Mouse (Mus musculus) intestine, embryonic 16.5 days (tissue): ENCODE data around the gene Tmem28. TPM values are rescaled to one million over a fixed set of nuclear protein-coding genes. Genes with fewer than 3 reads are reported as not detected.

Experiments
- ATAC-seq: fragments of 200-750 bp; cut with Nextera tagmentation; 2 replicates; pipeline ENCODE4 v1.8.0; 2017; ENCODE audit warnings: moderate TSS enrichment, moderate library complexity
- H3K27ac ChIP-seq: fragments of 300-500 bp; sonication (generic); 2 replicates; pipeline ENCODE4 v1.5.1; 2014; ENCODE audit warnings: mild to moderate bottlenecking, low read length
- H3K27me3 ChIP-seq: fragments of 300-500 bp; sonication (generic); replicated peaks from 2 replicates; pipeline ENCODE4 v1.6.1; 2014; ENCODE audit warnings: low read length, control low read depth, mixed read lengths; ENCODE audit not compliant: control insufficient read depth, insufficient read depth
- H3K36me3 ChIP-seq: fragments of 300-500 bp; sonication (generic); 2 replicates; pipeline ENCODE4 v1.6.1; 2014; ENCODE audit warnings: low read length, control low read depth; ENCODE audit not compliant: control insufficient read depth, insufficient read depth
- H3K4me1 ChIP-seq: fragments of 300-500 bp; sonication (generic); 2 replicates; pipeline ENCODE4 v1.6.1; 2014; ENCODE audit warnings: low read length, control low read depth, mixed read lengths; ENCODE audit not compliant: control insufficient read depth, insufficient read depth
- H3K4me2 ChIP-seq: fragments of 300-500 bp; sonication (generic); 2 replicates; pipeline ENCODE4 v1.6.1; 2014; ENCODE audit warnings: low read depth, low read length, control low read depth
- H3K4me3 ChIP-seq: fragments of 300-500 bp; sonication (generic); 2 replicates; pipeline ENCODE4 v1.5.1; 2014; ENCODE audit warnings: mild to moderate bottlenecking, low read length
- H3K9ac ChIP-seq: fragments of 300-500 bp; sonication (generic); 2 replicates; pipeline ENCODE4 v1.6.1; 2014; ENCODE audit warnings: low read depth, low read length
- H3K9me3 ChIP-seq: fragments of 300-500 bp; sonication (generic); 2 replicates; pipeline ENCODE4 v1.6.1; 2016; ENCODE audit warnings: low read length, control low read depth; ENCODE audit not compliant: control insufficient read depth
- WGBS: fragments of 180-500 bp; shearing (Covaris S2); extraction: QIAGEN DNeasy Blood & Tissue Kit; methylation state at CpG from one replicate; pipeline ENCODE4 v1.1.7; 2014; 5-methylcytosine and 5-hydroxymethylcytosine counted together
- polyA plus RNA-seq: library from polyadenylated mRNA; unstranded; fragments of >200 nt; fragmentation: Nextera tagmentation; extraction: Ambion mirVana; gene quantifications from 2 replicates; pipeline ENCODE4 v1.2.1, GENCODE M21; 2015

Gene Tmem28
- 0.06 and 0.07 TPM in 2 replicates for polyA plus RNA-seq

DNA sequence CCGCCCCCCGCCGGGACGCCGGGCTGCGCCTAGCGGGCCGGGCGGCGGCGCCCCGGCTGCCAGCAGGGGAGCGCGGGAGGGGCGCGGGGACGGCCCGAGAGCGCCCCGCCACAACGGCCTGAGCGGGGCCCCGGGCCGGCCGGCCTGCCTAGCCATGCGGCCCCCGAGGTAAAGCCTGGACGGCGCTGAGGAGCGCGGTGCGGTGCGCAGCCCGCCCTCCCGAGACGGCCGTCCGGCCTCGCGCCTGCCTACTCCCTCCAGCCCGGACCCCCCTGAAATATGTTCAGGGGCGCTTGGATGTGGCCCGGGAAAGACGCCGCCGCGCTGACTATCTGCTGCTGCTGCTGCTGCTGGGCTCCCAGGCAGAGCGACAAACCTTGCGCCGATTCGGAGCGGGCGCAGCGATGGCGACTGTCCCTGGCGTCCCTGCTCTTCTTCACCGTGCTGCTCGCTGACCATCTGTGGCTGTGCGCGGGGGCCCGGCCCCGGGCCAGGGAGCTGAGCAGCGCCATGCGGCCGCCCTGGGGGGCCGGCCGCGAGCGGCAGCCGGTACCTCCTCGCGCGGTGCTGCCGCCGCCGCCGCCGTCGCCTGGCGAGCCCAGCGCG is at the start of gene Tmem28:
Gene Tmem28 (plus strand): TSS at position 232 of the 606 bp plus-strand sequence.
- Histone ChIP-seq H3K9ac (no peak within 1 kb of the TSS), H3K36me3 (no peaks in the 10 kb centered on the region), H3K4me1 (no peaks in the 10 kb centered on the region), H3K27ac (no peak within 1 kb of the TSS), H3K4me3 (peak within 1 kb of the TSS; percentile 52), H3K4me2 (peak within 1 kb of the TSS; percentile 69), H3K27me3 (peaks cover 55% of the 10 kb centered on the region), H3K9me3 (no peaks in the 10 kb centered on the region)
- peak; percentile 31; the same call in 1 of the 2 replicates for ATAC-seq
- WGBS, result 12% methylated on average over 53 of the region's 82 CpGs

DNA sequence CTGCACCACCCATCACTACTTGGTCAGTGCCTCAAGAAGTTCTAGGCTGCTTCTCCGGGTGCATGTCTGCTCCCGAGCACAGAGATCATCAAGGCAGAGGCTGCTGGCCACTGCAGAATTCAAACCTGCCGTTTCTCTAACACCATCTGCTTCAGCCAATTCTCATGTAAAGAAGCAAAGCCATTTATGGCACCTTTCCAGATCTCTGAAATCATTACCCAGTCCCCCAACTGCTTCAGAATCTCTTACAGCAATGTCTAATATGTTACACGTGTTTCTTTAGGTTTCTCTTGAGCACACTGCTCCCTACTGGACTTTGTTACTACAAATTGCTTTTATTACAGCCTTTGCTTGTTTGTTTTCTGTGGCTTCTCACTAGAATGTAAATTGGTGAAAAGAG is 40.5 kb upstream of the Tmem28 start:
- H3K4me3 ChIP-seq, result no peak overlapping the region
- H3K4me2 ChIP-seq, result no peak overlapping the region
- no peaks in the 10 kb centered on the region for H3K9me3 ChIP-seq
- no peaks in the 10 kb centered on the region for H3K27me3 ChIP-seq
- no peak overlapping the region for H3K9ac ChIP-seq
- no peak for ATAC-seq
- 44% methylated on average over 4 of the region's 4 CpGs for WGBS
- H3K4me1 ChIP-seq, result no peaks in the 10 kb centered on the region
- no peaks in the 10 kb centered on the region for H3K36me3 ChIP-seq
- no peak overlapping the region for H3K27ac ChIP-seq

DNA sequence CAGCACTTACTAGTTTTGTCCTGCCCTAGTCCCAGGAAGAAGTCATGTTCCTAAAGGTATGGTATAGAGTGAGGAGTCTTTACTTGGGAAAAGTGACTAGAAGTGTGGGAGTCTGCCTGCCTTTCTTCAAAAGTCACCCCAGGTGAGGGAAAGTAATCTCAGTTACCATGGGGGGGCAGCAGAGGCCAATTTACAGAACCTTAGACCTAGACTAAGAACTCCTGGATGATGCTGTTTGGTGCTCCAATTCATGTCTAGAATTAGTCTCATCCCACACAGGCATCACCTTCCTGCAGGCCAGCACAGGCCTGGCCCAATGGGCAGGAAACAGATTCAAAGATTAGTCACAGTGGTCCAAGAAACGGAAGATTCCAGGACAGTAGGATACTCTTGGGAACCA is 12.4 kb upstream of the Tmem28 start:
- Histone ChIP-seq H3K36me3 (no peaks in the 10 kb centered on the region), H3K4me1 (no peaks in the 10 kb centered on the region), H3K27ac (no peak overlapping the region), H3K9ac (no peak overlapping the region), H3K27me3 (no peaks in the 10 kb centered on the region; the same call in 1 of the 2 replicates), H3K4me3 (no peak overlapping the region), H3K4me2 (no peak overlapping the region), H3K9me3 (no peaks in the 10 kb centered on the region)
- WGBS, result 35% methylated on average over 1 of the region's 1 CpGs
- ATAC-seq, result no peak

DNA sequence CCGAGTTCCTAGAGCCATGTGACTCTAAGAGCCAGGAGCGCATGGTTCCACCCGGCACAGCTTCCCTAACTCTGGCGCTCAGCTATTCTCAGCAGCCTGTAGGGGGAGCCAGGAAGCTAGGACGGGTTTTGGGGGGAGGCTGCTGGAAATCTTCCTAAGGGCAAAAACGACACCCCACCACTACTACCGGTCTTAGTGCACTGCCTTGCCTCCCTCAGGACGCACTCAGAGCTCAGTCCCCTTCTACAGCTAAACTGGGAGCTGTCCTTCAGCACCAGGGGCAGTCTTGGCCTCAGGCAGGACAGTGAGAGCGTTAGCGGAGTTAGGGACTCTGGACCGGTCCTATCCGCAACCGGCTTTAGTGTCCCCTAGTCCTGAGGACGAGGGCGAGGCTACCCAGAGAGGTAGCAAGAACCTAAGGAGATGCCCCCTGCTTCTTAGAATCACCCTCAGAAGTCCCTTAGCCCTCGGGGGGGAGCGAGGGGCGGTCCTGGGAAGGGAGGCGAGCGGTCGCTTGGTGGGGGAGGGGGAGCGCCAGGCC is 1.4 kb upstream of the Tmem28 start:
- peak; percentile 87 for ATAC-seq
- H3K27ac ChIP-seq, result no peak overlapping the region
- H3K9me3 ChIP-seq, result no peaks in the 10 kb centered on the region
- peak overlapping the region; percentile 69 for H3K4me2 ChIP-seq
- H3K36me3 ChIP-seq, result no peaks in the 10 kb centered on the region
- no peak overlapping the region for H3K9ac ChIP-seq
- H3K4me1 ChIP-seq, result no peaks in the 10 kb centered on the region
- H3K27me3 ChIP-seq, result peaks cover 50% of the 10 kb centered on the region
- WGBS, result 17% methylated on average over 22 of the region's 22 CpGs
- peak overlapping the region; percentile 52 for H3K4me3 ChIP-seq

DNA sequence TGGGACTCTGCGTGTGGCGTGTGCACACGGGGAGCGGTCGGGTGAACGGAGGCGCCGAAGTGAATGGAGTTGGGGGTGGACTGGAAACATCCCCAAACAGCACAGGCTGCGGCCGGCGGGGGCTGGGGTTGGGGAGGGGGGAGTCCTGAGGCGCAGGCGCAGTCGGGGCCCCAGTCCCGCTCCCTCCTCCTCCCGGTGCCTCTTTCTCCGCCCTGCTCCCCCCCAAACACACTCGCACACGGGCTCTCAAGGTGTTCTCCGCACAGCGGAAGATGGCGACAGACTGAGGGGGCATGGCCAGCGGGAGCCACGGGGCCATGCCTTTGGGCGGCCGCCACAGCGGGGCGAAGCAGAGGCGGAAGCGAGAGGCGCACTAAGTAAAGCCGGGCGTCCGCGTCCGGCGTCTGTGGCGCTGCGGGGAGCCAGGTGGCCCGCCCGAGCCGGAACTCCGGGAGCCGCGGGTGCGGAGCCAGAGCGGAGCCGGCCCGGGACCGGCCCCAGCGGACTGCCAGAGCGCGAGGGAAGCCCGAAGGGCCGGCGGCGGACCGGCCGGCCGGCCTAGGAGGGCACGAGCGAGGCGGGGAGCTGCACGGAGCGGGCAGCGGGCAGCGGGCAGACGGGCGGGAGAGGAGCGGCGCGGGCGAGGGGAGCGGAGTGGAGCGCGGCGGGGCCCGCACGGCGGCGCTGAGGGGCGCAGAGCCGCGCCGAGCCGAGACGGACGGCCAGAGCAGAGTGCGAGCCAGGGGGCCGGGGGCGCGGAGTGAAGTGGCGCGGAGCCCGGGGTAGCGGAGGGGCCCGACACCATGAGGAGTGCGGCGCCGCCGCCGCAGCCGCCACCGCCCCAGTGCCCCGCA is 658 bp upstream of the Tmem28 start:
- Histone ChIP-seq H3K27ac (no peak overlapping the region), H3K9ac (no peak overlapping the region), H3K27me3 (peaks cover 52% of the 10 kb centered on the region), H3K4me2 (peak overlapping the region; percentile 69), H3K9me3 (no peaks in the 10 kb centered on the region), H3K36me3 (no peaks in the 10 kb centered on the region), H3K4me3 (peak overlapping the region; percentile 52), H3K4me1 (no peaks in the 10 kb centered on the region)
- peak; percentile 72 for ATAC-seq
- 23% methylated on average over 85 of the region's 105 CpGs for WGBS

DNA sequence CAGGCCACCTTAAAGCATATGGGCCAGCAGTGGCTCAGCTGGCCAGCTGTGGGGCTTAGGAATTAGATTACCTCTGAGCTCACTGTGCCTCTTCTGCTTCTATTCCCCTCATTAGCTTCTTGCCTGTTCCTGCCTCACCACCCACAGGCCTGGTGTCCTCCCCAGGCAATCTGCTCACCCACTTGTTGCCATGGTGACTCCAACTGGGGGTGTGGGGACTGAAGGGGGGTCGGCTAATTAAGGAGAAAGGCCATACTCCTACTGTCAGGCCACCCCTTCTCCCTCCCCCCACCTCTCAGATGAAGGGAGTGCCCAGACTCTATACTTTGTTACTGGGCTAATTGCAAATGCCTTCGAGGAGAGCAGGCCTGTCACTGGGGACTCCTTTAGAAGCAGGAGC is 21.3 kb downstream of the Tmem28 start:
- Histone ChIP-seq H3K27ac (no peak overlapping the region), H3K9me3 (no peaks in the 10 kb centered on the region), H3K4me1 (no peaks in the 10 kb centered on the region), H3K4me2 (no peak overlapping the region), H3K9ac (no peak overlapping the region), H3K27me3 (peaks cover 10% of the 10 kb centered on the region; the same call in 1 of the 2 replicates), H3K4me3 (no peak overlapping the region), H3K36me3 (no peaks in the 10 kb centered on the region)
- no peak for ATAC-seq
- 17% methylated on average over 2 of the region's 2 CpGs for WGBS

DNA sequence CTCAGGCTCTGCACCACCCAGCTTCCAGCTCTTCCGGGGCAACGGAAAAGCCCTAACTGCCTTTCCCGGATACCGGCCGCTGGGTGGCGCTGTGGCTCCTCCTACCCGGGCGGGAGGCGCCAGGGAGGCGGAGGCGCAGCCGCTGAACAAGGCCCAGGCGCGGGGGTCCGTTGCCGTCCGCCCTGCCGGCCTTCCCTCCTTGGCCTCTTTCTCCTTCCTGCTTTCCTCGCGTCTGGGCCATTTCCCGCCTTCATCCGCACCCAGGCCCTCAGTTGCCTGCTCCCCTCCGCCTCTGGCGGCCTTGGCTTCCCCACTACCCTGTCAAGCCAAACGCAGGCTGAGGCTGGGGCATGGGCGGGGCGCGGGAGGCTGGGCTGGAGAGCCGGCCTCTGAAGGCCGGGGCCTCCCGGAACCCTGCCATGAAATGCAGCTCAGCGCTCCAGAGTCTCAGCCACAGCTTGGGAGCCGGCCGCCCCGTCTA is 32.5 kb downstream of the Tmem28 start:
- H3K27me3 ChIP-seq, result peaks cover 20% of the 10 kb centered on the region
- 12% methylated on average over 33 of the region's 35 CpGs for WGBS

DNA sequence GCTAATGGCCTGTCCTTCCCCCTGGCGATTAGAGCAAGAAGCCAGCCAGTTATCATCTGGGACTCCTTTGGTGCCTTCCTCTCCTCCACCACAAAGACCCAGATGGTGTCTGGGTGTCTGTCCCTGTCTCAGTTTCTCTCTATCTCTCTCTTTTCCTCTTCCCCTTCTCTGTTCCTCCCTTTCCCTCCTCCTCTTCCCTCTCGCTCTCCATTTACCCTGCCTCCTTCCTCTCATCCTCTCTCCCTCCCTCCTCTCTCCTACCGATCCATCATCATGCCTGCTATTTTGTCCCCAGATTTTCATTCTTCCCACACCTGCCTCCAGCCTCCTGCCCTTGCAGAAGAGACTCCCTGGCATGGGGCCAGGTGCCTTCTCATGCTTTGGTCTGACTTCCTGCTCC is 33.0 kb downstream of the Tmem28 start:
- H3K9ac ChIP-seq, result peak overlapping the region; percentile 67; the same call in 1 of the 2 replicates
- 43% methylated on average over 3 of the region's 3 CpGs for WGBS
- peak overlapping the region; percentile 47; the same call in 1 of the 2 replicates for H3K4me3 ChIP-seq
- no peaks in the 10 kb centered on the region for H3K9me3 ChIP-seq
- no peak overlapping the region; the same call in 1 of the 2 replicates for H3K4me2 ChIP-seq
- H3K4me1 ChIP-seq, result no peaks in the 10 kb centered on the region
- ATAC-seq, result no peak
- no peak overlapping the region for H3K27ac ChIP-seq
- H3K36me3 ChIP-seq, result no peaks in the 10 kb centered on the region
- peaks cover 20% of the 10 kb centered on the region for H3K27me3 ChIP-seq

More for the DNA sequence above, 32.5 kb downstream of the Tmem28 start:
- Histone ChIP-seq H3K4me1 (no peaks in the 10 kb centered on the region), H3K9ac (peak overlapping the region; percentile 67), H3K36me3 (no peaks in the 10 kb centered on the region), H3K4me2 (peak overlapping the region; percentile 49; the same call in 1 of the 2 replicates), H3K9me3 (no peaks in the 10 kb centered on the region), H3K27ac (no peak overlapping the region), H3K4me3 (peak overlapping the region; percentile 47)
- peak; percentile 98 for ATAC-seq

DNA sequence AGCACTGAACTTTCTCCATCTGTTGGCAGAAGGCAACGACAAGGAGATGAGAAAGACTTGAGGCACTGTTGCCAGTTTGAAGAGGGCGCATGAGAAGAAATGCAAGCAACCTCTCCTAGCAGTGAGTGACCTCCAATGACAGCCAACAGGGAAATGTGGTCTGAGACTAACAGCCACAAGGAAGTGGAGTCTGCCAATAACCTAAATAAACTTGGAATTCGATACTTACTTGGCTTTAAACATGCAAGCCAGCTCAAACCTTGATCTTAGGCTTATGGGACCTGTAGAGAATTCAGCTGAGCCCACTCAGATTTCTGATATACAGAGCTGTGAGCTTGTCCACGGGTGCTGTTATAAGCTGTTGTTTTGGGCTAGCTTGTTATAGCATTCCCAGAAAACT is 51.4 kb downstream of the Tmem28 start:
- H3K27me3 ChIP-seq, result peaks cover 3% of the 10 kb centered on the region; the same call in 1 of the 2 replicates
- H3K27ac ChIP-seq, result no peak overlapping the region
- H3K9ac ChIP-seq, result no peak overlapping the region
- H3K9me3 ChIP-seq, result no peaks in the 10 kb centered on the region
- no peaks in the 10 kb centered on the region for H3K36me3 ChIP-seq
- 70% methylated on average over 4 of the region's 4 CpGs for WGBS
- H3K4me1 ChIP-seq, result no peaks in the 10 kb centered on the region
- H3K4me2 ChIP-seq, result no peak overlapping the region
- no peak for ATAC-seq
- H3K4me3 ChIP-seq, result no peak overlapping the region
